14 mouse cellular contexts compared by ENCODE assay signal in the genomic region with DNA sequence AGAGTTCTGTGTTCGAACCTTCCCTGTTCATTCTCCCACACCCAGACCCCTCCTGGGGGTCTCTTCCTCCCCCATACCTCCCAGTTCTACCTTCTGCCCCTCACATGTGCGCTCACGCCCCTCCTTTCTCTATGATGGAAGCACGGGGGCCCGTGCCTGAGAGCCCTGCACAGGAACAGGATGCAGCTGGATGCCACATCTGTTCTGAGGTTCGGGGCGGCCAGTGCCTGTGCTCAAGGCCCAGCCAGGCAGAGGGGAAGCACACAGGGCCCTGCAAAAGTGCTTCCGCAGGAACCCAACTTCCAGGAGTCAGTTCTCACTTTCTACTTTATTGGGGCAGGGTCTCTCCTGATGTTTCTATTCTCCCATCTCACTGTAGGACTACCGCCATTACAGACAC. TPM values are rescaled to one million over a fixed set of nuclear protein-coding genes. Genes with fewer than 3 reads are reported as not detected.
DNase-seq lines count a peak whose midpoint lies in the region; ATAC-seq and TF ChIP-seq lines count a peak whose summit lies in the region.
"Had no signal": no experiment of that assay in that cellular context is flagged by ENCODE, and none has a peak within 500 bp of the region (broad histone marks: within the 10 kb centered on the region; RNA-seq: fewer than 3 reads in every experiment).

No protein-coding gene starts in this region.

- TF ChIP-seq CTCF in stomach, postnatal 0 days (IDR thresholded peaks at IDR 0.05; ENCODE audit: low read depth) = no peak

- 0 out of 2 replicates have a peak, but pooled peaks cover 6% of the 10 kb centered on the region for H3K4me1 ChIP-seq in kidney, embryonic 14.5 days (ENCODE audit: control insufficient read depth, insufficient read depth, low read length)
- peaks cover 9% of the 10 kb centered on the region; the same call in 1 of the 2 replicates for H3K4me1 ChIP-seq in embryonic facial prominence, embryonic 10.5 days
- peaks cover 33% of the 10 kb centered on the region for H3K4me1 ChIP-seq in intestine, embryonic 16.5 days (ENCODE audit: control insufficient read depth, insufficient read depth, low read length)
- no peaks in the 10 kb centered on the region for H3K4me1 ChIP-seq in stomach, postnatal 0 days (replicated peaks; ENCODE audit: control insufficient read depth, insufficient read depth)

- WGBS in kidney, embryonic 14.5 days = 76% methylated on average over 9 of the region's 9 CpGs
- WGBS in embryonic facial prominence, embryonic 10.5 days = 67% methylated on average over 9 of the region's 9 CpGs
- 68% methylated on average over 9 of the region's 9 CpGs for WGBS in intestine, embryonic 16.5 days
- 68% methylated on average over 9 of the region's 9 CpGs for WGBS in stomach, postnatal 0 days

- peak overlapping the region; percentile 30; the same call in 1 of the 2 replicates for H3K27ac ChIP-seq in kidney, embryonic 14.5 days (ENCODE audit: low read depth, low read length)
- H3K27ac ChIP-seq in embryonic facial prominence, embryonic 10.5 days (replicated peaks) = no peak overlapping the region; the same call in 1 of the 2 replicates
- peak overlapping the region; percentile 84 for H3K27ac ChIP-seq in intestine, embryonic 16.5 days (ENCODE audit: low read length)
- peak overlapping the region; percentile 53 for H3K27ac ChIP-seq in stomach, postnatal 0 days (replicated peaks)
- H3K27ac ChIP-seq: hindbrain, embryonic 10.5 days had no signal

- ATAC-seq in kidney, embryonic 14.5 days (ENCODE audit: low FRiP score, low TSS enrichment) = no peak
- no peak for ATAC-seq in intestine, embryonic 16.5 days
- no peak for ATAC-seq in stomach, postnatal 0 days (ENCODE audit: low FRiP score, low TSS enrichment)

- no peak overlapping the region for H3K9ac ChIP-seq in kidney, embryonic 14.5 days (ENCODE audit: low read depth, low read length)
- peak overlapping the region; percentile 32 for H3K9ac ChIP-seq in intestine, embryonic 16.5 days (ENCODE audit: low read depth, low read length)
- H3K9ac ChIP-seq in stomach, postnatal 0 days (ENCODE audit: low read length) = no peak overlapping the region

- H3K9me3 ChIP-seq in kidney, embryonic 14.5 days (ENCODE audit: control insufficient read depth, low read length) = no peaks in the 10 kb centered on the region
- H3K9me3 ChIP-seq in embryonic facial prominence, embryonic 10.5 days = no peaks in the 10 kb centered on the region
- H3K9me3 ChIP-seq in intestine, embryonic 16.5 days (ENCODE audit: control insufficient read depth, low read length) = no peaks in the 10 kb centered on the region
- no peaks in the 10 kb centered on the region for H3K9me3 ChIP-seq in stomach, postnatal 0 days (ENCODE audit: control insufficient read depth, low read length)
- H3K9me3 ChIP-seq: hindbrain, embryonic 10.5 days had no signal

- H3K27me3 ChIP-seq in kidney, embryonic 14.5 days (ENCODE audit: control insufficient read depth, insufficient read depth, low read length) = no peaks in the 10 kb centered on the region
- 0 out of 2 replicates have a peak, but pooled peaks cover 4% of the 10 kb centered on the region for H3K27me3 ChIP-seq in embryonic facial prominence, embryonic 10.5 days (replicated peaks; ENCODE audit: low read depth, poor library complexity, severe bottlenecking)
- H3K27me3 ChIP-seq in intestine, embryonic 16.5 days (replicated peaks; ENCODE audit: control insufficient read depth, insufficient read depth, low read length) = no peaks in the 10 kb centered on the region
- no peaks in the 10 kb centered on the region for H3K27me3 ChIP-seq in stomach, postnatal 0 days (ENCODE audit: control insufficient read depth, insufficient read depth, low read length)

- H3K36me3 ChIP-seq in kidney, embryonic 14.5 days (ENCODE audit: control insufficient read depth, insufficient read depth, low read length) = no peaks in the 10 kb centered on the region
- no peaks in the 10 kb centered on the region for H3K36me3 ChIP-seq in embryonic facial prominence, embryonic 10.5 days (replicated peaks)
- no peaks in the 10 kb centered on the region for H3K36me3 ChIP-seq in intestine, embryonic 16.5 days (ENCODE audit: control insufficient read depth, insufficient read depth, low read length)
- H3K36me3 ChIP-seq in stomach, postnatal 0 days (ENCODE audit: control insufficient read depth, insufficient read depth, low read length) = no peaks in the 10 kb centered on the region
- H3K36me3 ChIP-seq: hindbrain, embryonic 10.5 days had no signal

- no peak overlapping the region for H3K4me2 ChIP-seq in kidney, embryonic 14.5 days (replicated peaks; ENCODE audit: low read depth, low read length)
- H3K4me2 ChIP-seq in intestine, embryonic 16.5 days (ENCODE audit: low read depth, low read length) = no peak overlapping the region
- no peak overlapping the region for H3K4me2 ChIP-seq in stomach, postnatal 0 days (replicated peaks; ENCODE audit: low read depth)

- no peak for TF ChIP-seq EP300 in stomach, postnatal 0 days (optimal IDR thresholded peaks at IDR 0.05)

- DNase-seq in kidney, postnatal 14 days = no peak
- peak; percentile 53 for DNase-seq in embryonic facial prominence, embryonic 10.5 days (ENCODE audit: low spot score)
- DNase-seq in stomach, postnatal 0 days (ENCODE audit: low spot score) = no peak
- no peak for DNase-seq in adrenal gland, adult 18-20 months (ENCODE audit: low spot score in 2 of 2)
- DNase-seq in frontal cortex, postnatal 36 days (ENCODE audit: low spot score in 2 of 2) = no peak
- DNase-seq in gastrocnemius, adult 18-20 months (ENCODE audit: low spot score) = no peak
- DNase-seq: adrenal gland, postnatal 25 days; cerebellum, adult 2 months; lung, postnatal 14 days; midbrain, embryonic 14.5 days; right cerebral cortex, postnatal 14 days had no signal

- no peak overlapping the region for H3K4me3 ChIP-seq in kidney, embryonic 14.5 days (ENCODE audit: low read length)
- H3K4me3 ChIP-seq in embryonic facial prominence, embryonic 10.5 days = no peak overlapping the region
- H3K4me3 ChIP-seq in intestine, embryonic 16.5 days (ENCODE audit: low read length) = no peak overlapping the region
- H3K4me3 ChIP-seq in stomach, postnatal 0 days (ENCODE audit: low read depth, low read length) = no peak overlapping the region
- H3K4me3 ChIP-seq: hindbrain, embryonic 10.5 days had no signal

RNA-seq across cellular contexts. Expression of a gene that starts 52.2 kb away (rescaled TPM):
- polyA plus RNA-seq in kidney, embryonic 14.5 days (2014; fragmentation: Nextera tagmentation; extraction: Ambion mirVana) = 53.4 and 92.8 TPM in 2 replicates
- polyA plus RNA-seq in embryonic facial prominence, embryonic 10.5 days (2016; fragmentation: Nextera tagmentation; extraction: Ambion mirVana) = 62.7 and 70.3 TPM in 2 replicates
- polyA plus RNA-seq in intestine, embryonic 16.5 days (2015; fragmentation: Nextera tagmentation; extraction: Ambion mirVana) = 78.5 and 80.0 TPM in 2 replicates
- polyA plus RNA-seq in stomach, postnatal 0 days (2015; fragmentation: Nextera tagmentation; extraction: Ambion mirVana) = 69.5 and 72.3 TPM in 2 replicates
- 10 to 100 TPM; 81.0 to 83.7 TPM for total RNA-seq in adrenal gland, adult 18-20 months (2021)
- 10 to 100 TPM; 10.1 to 13.3 TPM for total RNA-seq in gastrocnemius, adult 18-20 months (2021)
